Mouse (Mus musculus) left cerebral cortex, adult 2 months (tissue): ENCODE measurements around the gene Usp50. TPM values are rescaled to one million over a fixed set of nuclear protein-coding genes. Genes with fewer than 3 reads are reported as not detected.

Experiments
- DNase-seq, 2 experiments: peaks; one replicate each; pipeline ENCODE4 v3.0.0; 2021 to 2022; ENCODE audit warnings: low spot score in 2 of 2, mixed read lengths in 1 of 2; ENCODE audit errors: extremely low spot score in 1 of 2
- H3K27ac ChIP-seq: fragments of 200-600 bp; 2 replicates; pipeline ENCODE4 v1.8.1; 2022
- H3K4me3 ChIP-seq: fragments of 200-600 bp; 2 replicates; pipeline ENCODE4 v1.8.1; 2022
- CTCF ChIP-seq: fragments of 200-600 bp; IDR thresholded peaks from 2 replicates; pipeline ENCODE4 v1.8.1; 2022; ENCODE audit warnings: antibody characterized with exemption, mild to moderate bottlenecking, moderate library complexity
- intact Hi-C: fragments of 180-260 bp; cut with DNase I; formaldehyde crosslinking; loops from one replicate; pipeline ENCODE4 v1.15.1; 2025
- long read RNA-seq, 2 experiments: library from polyadenylated mRNA; stranded (forward); transcript quantifications; one replicate each; pipeline ENCODE4 v2.0.0; 2021; ENCODE audit warnings: borderline mapping rate in 2 of 2
- total RNA-seq, 2 experiments: library from RNA; stranded (reverse); gene quantifications; 2 replicates each; pipeline ENCODE4 v1.2.3; 2021

Gene Usp50
- total RNA-seq = under 1 TPM in 1 of 2 experiments, not detected in 1; 0.61 TPM
- long read RNA-seq, experiment 1, partial matches to known transcripts = 1 of 3 reads
- long read RNA-seq, experiment 1, other reads (novel, unspliced or antisense) = 1 of 3 reads
- long read RNA-seq, experiment 2, partial matches to known transcripts = 0 of 2 reads
- long read RNA-seq, experiment 2, other reads (novel, unspliced or antisense) = 2 of 2 reads

GRCm38 (mm10) chr2:126783370-126783769 lies at the start of gene Usp50:
TSS of gene Usp50 (minus strand) at chr2:126783470.
- no peak for TF ChIP-seq CTCF
- Histone ChIP-seq H3K27ac (no peak within 1 kb of the TSS), H3K4me3 (no peak within 1 kb of the TSS)
- no peak for DNase-seq
- intact Hi-C loops = no loop called here

GRCm38 (mm10) chr2:126817414-126817813 lies 34.1 kb upstream of the Usp50 start:
- DNase-seq = no peak
- intact Hi-C loops = no loop called here
- Histone ChIP-seq H3K27ac (no peak overlapping the region), H3K4me3 (no peak overlapping the region)
- TF ChIP-seq CTCF = no peak

GRCm38 (mm10) chr2:126816644-126817347 lies 33.5 kb upstream of the Usp50 start:
- no peak for TF ChIP-seq CTCF
- no peak overlapping the region for H3K27ac ChIP-seq
- intact Hi-C loops = no loop called here

GRCm38 (mm10) chr2:126815822-126816221 lies 32.6 kb upstream of the Usp50 start:
- no peak overlapping the region for H3K27ac ChIP-seq
- no peak overlapping the region for H3K4me3 ChIP-seq
- no peak for DNase-seq
- no peak for TF ChIP-seq CTCF
- intact Hi-C loops = no loop called here

More at GRCm38 (mm10) chr2:126816644-126817347, 33.5 kb upstream of the Usp50 start:
- DNase-seq = no peak
- H3K4me3 ChIP-seq = no peak overlapping the region

GRCm38 (mm10) chr2:126801980-126802379 lies 18.7 kb upstream of the Usp50 start:
- no peak for TF ChIP-seq CTCF
- no peak for DNase-seq
- Histone ChIP-seq H3K27ac (no peak overlapping the region), H3K4me3 (no peak overlapping the region)
- intact Hi-C loops = no loop called here

- H3K4me3 ChIP-seq = no peak overlapping the region
- TF ChIP-seq CTCF = no peak
- no peak overlapping the region for H3K27ac ChIP-seq
- no peak for DNase-seq
- intact Hi-C loops = no loop called here
These were observed 15.2 kb upstream of the Usp50 start for GRCm38 (mm10) chr2:126798455-126798854.

GRCm38 (mm10) chr2:126795708-126796107 lies 12.4 kb upstream of the Usp50 start:
- no peak overlapping the region for H3K27ac ChIP-seq
- DNase-seq = no peak
- peak; percentile 43 for TF ChIP-seq CTCF
- intact Hi-C loops = no loop called here
- no peak overlapping the region for H3K4me3 ChIP-seq

GRCm38 (mm10) chr2:126792611-126793010 lies 9.3 kb upstream of the Usp50 start:
- no peak for TF ChIP-seq CTCF
- Histone ChIP-seq H3K27ac (no peak overlapping the region), H3K4me3 (no peak overlapping the region)
- no peak for DNase-seq
- intact Hi-C loops = no loop called here

GRCm38 (mm10) chr2:126787721-126788342 lies 4.6 kb upstream of the Usp50 start:
- TF ChIP-seq CTCF = no peak
- DNase-seq = peak in 1 of 2 experiments; percentile 49
- H3K27ac ChIP-seq = no peak overlapping the region; the same call in 1 of the 2 replicates
- intact Hi-C loops = no loop called here
- H3K4me3 ChIP-seq = no peak overlapping the region

GRCm38 (mm10) chr2:126782433-126782832 lies 837 bp downstream of the Usp50 start:
- intact Hi-C loops = no loop called here
- peak in 1 of 2 experiments; percentile 39 for DNase-seq
- Histone ChIP-seq H3K27ac (no peak overlapping the region), H3K4me3 (no peak overlapping the region)
- peak; percentile 63 for TF ChIP-seq CTCF

- intact Hi-C loops = no loop called here
- TF ChIP-seq CTCF = no peak
These were observed 1.8 kb downstream of the Usp50 start for GRCm38 (mm10) chr2:126781478-126781877.

GRCm38 (mm10) chr2:126780286-126780685 lies 3.0 kb downstream of the Usp50 start:
- Histone ChIP-seq H3K4me3 (no peak overlapping the region), H3K27ac (no peak overlapping the region)
- no peak for DNase-seq
- intact Hi-C loops = no loop called here
- no peak for TF ChIP-seq CTCF

More at GRCm38 (mm10) chr2:126781478-126781877, 1.8 kb downstream of the Usp50 start:
- no peak for DNase-seq
- H3K27ac ChIP-seq = no peak overlapping the region
- H3K4me3 ChIP-seq = no peak overlapping the region
